Mouse (Mus musculus) left cerebral cortex, adult 2 months (tissue): ENCODE measurements around the gene Gtpbp1. TPM values are rescaled to one million over a fixed set of nuclear protein-coding genes. Genes with fewer than 3 reads are reported as not detected.

Source experiments
- DNase-seq, 2 experiments: peaks; one replicate each; pipeline ENCODE4 v3.0.0; 2021 to 2022; ENCODE audit warnings: low spot score in 2 of 2, mixed read lengths in 1 of 2; ENCODE audit errors: extremely low spot score in 1 of 2
- H3K27ac ChIP-seq: fragments of 200-600 bp; 2 replicates; pipeline ENCODE4 v1.8.1; 2022
- H3K4me3 ChIP-seq: fragments of 200-600 bp; 2 replicates; pipeline ENCODE4 v1.8.1; 2022
- CTCF ChIP-seq: fragments of 200-600 bp; IDR thresholded peaks from 2 replicates; pipeline ENCODE4 v1.8.1; 2022; ENCODE audit warnings: antibody characterized with exemption, mild to moderate bottlenecking, moderate library complexity
- intact Hi-C: fragments of 180-260 bp; cut with DNase I; formaldehyde crosslinking; loops from one replicate; pipeline ENCODE4 v1.15.1; 2025
- long read RNA-seq, 2 experiments: library from polyadenylated mRNA; stranded (forward); transcript quantifications; one replicate each; pipeline ENCODE4 v2.0.0; 2021; ENCODE audit warnings: borderline mapping rate in 2 of 2
- total RNA-seq, 2 experiments: library from RNA; stranded (reverse); gene quantifications; 2 replicates each; pipeline ENCODE4 v1.2.3; 2021

Gene Gtpbp1
- 10 to 100 TPM; 54.2 to 58.0 TPM for total RNA-seq
- long read RNA-seq, experiment 1, transcript Gtpbp1-201 (12 exons, 3,449 nt): major isoform, 27 of 46 reads
- long read RNA-seq, experiment 1, partial matches to known transcripts: 8 of 46 reads
- long read RNA-seq, experiment 1, other reads (novel, unspliced or antisense): 10 of 46 reads
- long read RNA-seq, experiment 2, transcript Gtpbp1-201 (12 exons, 3,449 nt): major isoform, 17 of 27 reads
- long read RNA-seq, experiment 2, partial matches to known transcripts: 8 of 27 reads
- long read RNA-seq, experiment 2, other reads (novel, unspliced or antisense): 2 of 27 reads

DNA sequence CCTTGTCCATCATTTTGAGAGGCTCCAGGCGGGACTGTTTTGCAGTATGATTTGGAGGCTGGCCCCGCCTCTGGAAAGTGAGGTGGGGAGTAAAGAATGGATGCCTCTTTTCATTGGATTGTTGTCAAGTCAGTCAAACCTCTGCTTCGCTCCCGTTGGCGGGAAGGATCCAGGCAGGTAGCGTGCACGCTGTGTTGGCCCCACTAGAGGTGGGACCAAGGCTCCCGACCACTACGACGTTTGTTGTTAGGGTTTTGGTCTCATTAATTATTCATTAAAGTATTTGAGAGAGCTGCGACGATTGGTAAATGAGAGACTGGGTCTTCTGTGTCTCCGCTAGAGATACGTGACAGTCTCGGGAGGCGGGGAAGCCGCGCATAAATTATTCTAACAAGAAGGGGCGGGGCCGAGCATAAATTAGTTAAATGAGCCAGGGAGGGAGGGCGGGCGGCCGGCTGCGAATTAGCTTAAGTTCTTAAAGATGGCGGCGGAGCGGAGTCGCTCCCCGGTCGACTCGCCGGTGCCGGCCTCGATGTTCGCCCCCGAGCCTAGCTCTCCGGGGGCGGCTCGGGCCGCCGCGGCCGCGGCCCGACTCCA lies at the start of gene Gtpbp1:
Gene Gtpbp1, plus strand, starts transcription at position 420 of the 597 bp plus-strand sequence.
- no peak for TF ChIP-seq CTCF
- intact Hi-C loops: no loop called here

DNA sequence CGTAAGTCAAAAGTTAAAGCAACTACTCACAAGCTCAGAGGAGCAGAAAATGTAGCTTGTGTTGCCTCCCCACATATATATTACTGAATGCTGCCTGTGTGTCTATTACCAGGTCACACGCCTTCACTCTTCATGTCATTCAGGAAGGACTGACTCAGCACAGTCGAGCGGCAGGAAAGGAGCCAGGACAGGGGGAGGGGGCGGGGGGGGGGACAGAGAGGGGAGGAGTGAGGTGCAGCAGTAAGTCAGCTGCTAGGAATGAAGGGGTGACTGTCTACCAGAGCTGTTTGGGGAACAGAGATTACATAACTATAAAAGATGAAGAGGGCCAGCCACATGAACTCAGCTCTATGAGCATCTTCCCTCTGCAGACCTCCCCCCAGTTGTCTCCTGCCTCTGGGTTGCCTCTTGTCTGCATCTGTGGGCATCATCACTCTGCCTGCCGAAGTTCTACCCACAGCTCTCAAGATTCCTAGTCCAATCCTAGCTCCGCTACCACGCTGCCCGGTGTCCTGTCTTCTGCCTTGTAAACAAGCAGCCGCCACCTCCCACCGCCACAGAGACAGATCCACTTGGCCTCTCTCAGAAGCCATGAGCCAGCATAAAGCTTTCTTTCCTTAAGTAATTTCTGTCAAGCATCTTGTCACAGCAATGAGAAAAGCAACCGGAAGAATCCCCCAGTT lies 49.4 kb upstream of the Gtpbp1 start:
- TF ChIP-seq CTCF: no peak
- intact Hi-C loops: no loop called here
- DNase-seq: peak in 1 of 2 experiments; percentile 33
- peak overlapping the region; percentile 16; the same call in 1 of the 2 replicates for H3K27ac ChIP-seq
- H3K4me3 ChIP-seq: no peak overlapping the region

More for the DNA sequence above, at the start of gene Gtpbp1:
- DNase-seq: peak; percentile 93 to 97
- H3K27ac ChIP-seq: peak within 1 kb of the TSS; percentile 87
- H3K4me3 ChIP-seq: peak within 1 kb of the TSS; percentile 97

DNA sequence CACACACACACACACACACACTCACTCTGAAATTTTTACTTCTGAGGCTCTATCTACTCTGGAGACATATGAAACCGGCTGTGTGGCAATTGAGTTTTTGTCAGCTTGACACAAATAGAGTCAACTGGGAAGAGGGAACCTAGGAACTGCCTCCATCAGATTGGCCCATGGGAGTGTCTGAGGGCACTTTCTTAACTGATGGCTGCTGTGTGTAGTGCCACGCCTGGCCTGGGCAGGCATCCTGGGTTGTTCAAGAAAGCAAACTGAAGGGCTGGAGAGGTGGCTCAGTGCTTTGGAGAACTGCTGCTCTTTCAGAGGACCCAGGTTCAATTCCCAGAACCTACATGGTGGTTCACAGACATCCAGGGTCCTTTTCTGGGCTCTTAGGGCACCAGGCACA lies 45.2 kb upstream of the Gtpbp1 start:
- TF ChIP-seq CTCF: no peak
- H3K27ac ChIP-seq: no peak overlapping the region
- H3K4me3 ChIP-seq: no peak overlapping the region
- intact Hi-C loops: no loop called here
- no peak for DNase-seq

DNA sequence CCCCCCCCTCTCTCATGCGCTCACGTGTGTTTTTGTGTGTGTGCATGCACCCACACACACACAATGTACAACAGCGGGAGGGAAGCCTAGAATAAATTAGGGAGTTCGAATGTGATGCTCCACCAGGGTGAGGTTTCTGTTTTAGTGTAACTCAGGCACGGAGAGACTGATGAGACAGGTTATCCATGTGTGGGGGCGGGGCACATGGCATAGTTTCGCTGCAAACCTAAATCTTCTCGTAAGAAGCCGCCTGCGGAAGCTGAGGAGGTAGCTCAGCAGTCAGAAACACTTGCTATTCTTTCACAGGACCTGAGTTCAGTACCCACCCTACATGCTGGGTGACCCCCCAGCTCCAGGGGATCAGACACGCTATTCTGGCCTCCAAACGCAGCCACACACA lies 42.5 kb upstream of the Gtpbp1 start:
- Histone ChIP-seq H3K27ac (no peak overlapping the region), H3K4me3 (no peak overlapping the region)
- DNase-seq: peak in 1 of 2 experiments; percentile 36
- TF ChIP-seq CTCF: no peak
- intact Hi-C loops: no loop called here

DNA sequence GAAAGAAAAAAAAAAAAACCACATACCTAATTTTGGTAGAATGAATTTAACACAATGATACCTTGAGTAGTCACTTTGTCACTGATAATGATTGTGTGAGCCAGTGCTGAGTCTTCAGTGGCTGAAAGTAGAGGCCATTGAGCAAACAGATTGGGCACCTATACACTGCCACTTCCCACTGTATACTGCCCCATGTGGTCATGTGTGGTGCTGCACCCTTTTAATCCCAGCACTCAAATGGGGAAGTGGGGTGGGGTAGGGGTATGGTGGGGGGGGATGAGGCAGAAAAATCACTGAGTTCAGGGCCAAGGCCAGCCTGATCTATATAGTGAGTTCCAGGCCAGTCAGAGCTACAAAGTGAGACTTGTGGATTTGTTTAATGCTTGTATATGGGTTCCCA lies 40.1 kb upstream of the Gtpbp1 start:
- Histone ChIP-seq H3K4me3 (no peak overlapping the region), H3K27ac (no peak overlapping the region)
- peak; percentile 69 for TF ChIP-seq CTCF
- intact Hi-C loops: loop anchor here (10.0 kb wide), 1 partner anchor 426 kb away; the partner anchor contains the start of genes Gm49486 and Pick1
- DNase-seq: no peak

DNA sequence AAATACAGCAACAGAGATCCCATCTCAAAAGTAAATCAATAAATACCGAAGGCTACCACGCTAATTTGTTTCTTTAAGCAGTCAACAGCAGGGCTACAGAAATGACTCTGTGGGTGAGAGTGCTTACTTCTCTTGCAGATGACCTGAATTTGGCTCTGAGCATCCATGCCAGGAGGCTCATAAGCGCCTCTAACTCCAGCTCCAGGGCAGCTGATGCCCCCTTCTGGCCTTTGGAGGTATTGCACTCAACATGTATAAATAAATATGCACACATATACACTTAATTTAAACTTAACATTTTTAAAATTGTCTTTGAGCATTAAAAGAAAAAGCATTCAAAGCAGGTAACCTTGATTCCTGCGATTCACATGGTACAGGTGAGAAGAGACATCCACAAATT lies 39.2 kb upstream of the Gtpbp1 start:
- H3K27ac ChIP-seq: no peak overlapping the region
- H3K4me3 ChIP-seq: no peak overlapping the region
- no peak for DNase-seq
- intact Hi-C loops: loop anchor here (10.0 kb wide), 1 partner anchor 427 kb away; the partner anchor contains the start of genes Gm49486 and Pick1
- TF ChIP-seq CTCF: peak; percentile 55

DNA sequence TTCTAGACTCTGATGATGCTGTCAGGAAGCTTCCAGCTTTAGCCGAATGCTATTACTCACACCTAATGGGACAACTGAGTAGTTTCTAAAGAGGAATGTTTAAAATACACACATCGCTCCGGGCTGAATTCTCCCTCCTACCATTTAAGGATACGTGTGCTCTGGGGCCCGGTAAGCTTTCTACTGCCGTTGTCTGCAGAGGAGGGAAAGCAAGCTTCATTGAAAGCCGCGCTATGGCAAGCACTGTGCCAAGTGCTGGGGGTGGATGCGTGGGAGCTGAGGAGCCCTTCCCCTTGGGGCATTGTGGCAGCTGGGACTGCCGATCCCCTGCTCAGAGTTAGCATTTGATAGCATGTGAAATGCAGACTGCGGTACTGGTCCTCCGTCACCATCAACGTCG lies 34.2 kb upstream of the Gtpbp1 start:
- no peak for TF ChIP-seq CTCF
- peak; percentile 57 to 64 for DNase-seq
- intact Hi-C loops: loop anchor here (10.0 kb wide), 1 partner anchor 432 kb away; the partner anchor contains the start of genes Gm49486 and Pick1
- H3K27ac ChIP-seq: peak overlapping the region; percentile 47
- no peak overlapping the region for H3K4me3 ChIP-seq

DNA sequence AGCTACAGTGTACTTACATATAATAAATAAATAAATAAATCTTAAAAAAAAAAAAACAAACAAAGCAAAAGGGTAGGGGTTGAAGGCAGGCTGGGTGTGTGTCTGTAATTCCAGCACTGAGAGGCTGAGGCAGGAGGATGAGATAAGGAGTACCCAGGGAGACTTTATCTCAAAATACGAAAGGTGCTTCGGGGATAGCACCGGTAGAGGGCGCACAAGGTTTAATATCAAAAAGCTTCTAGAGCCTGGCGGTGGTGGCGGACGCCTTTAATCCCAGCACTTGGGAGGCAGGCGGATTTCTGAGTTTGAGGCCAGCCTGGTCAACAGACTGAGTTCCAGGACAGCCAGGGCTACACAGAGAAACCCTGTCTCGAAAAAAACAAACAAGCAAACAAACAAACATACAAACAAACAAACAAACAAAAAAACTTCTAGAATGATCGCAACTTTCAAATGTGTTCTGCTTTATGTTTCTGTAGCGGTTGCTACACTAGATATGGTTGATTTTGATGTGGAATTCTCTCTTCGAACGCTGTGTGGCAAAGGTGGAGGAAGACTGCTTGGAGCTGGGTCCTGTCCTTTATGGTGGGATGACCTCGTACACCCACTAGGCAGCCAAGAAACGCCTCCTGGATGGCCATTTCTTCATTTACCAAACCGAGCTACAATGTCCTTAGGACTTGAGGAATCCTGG lies 32.7 kb upstream of the Gtpbp1 start:
- Histone ChIP-seq H3K27ac (peak overlapping the region; percentile 99), H3K4me3 (peak overlapping the region; percentile 90)
- peak; percentile 71 for TF ChIP-seq CTCF
- intact Hi-C loops: loop anchor here (2.0 to 10.0 kb wide), 2 partner anchors 29 to 433 kb away; partner anchors contain the start of genes Gm49486, Josd1 and Pick1
- peak; percentile 81 to 85 for DNase-seq

DNA sequence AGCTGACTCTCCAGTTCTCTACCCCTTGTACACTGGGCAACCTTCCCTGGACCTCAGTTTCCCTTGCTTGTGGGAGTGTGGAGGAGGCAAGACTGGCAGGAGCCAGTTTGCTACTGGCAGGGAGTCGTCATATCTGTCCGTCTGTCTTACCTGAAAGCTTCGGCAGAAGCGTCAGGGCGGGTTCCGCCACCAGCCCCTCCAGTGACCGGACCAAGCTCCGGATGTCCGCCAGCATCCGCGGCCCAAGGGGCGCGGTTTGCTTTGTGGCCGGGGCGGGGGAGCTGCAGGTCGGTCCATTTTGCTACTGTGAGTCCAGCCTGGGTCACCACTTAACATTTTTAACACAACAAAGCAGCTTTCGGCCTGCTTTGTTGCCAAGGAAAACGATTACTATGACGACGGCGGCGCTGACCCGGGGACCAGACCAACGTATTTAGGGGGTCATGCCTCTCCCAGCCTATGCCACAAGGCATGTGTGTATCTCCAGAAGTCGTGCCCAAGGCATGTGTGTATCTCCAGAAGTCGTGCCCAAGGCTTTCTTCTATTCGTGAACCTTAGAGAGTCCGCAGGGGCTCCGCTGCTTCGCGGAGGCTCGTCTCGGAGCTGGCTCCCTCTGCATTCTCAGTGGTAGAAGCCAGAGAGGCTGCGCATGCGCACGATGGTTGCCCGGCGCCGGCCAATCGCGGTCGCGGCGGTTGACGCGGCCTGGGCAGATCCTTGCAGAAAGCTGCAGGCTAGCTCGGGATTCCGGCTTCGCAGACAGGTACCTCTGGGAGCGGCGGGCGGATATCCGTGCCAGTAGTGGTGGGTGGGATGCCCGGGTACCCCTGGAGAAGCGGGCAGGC lies 31.9 kb upstream of the Gtpbp1 start, which contains the start of the genes Fam227a and Cby1:
Gene Fam227a, minus strand, starts transcription at position 426 of the 845 bp plus-strand sequence.
Gene Cby1, plus strand, starts transcription at position 669 of the 845 bp plus-strand sequence.
- peak within 1 kb of the TSS; percentile 90 for H3K4me3 ChIP-seq
- intact Hi-C loops: loop anchor here (2.0 to 10.0 kb wide), 2 partner anchors 28 to 434 kb away; partner anchors contain the start of genes Gm49486, Josd1 and Pick1
- DNase-seq: peak; percentile 96
- no peak for TF ChIP-seq CTCF
- peak within 1 kb of the TSS; percentile 99 for H3K27ac ChIP-seq

DNA sequence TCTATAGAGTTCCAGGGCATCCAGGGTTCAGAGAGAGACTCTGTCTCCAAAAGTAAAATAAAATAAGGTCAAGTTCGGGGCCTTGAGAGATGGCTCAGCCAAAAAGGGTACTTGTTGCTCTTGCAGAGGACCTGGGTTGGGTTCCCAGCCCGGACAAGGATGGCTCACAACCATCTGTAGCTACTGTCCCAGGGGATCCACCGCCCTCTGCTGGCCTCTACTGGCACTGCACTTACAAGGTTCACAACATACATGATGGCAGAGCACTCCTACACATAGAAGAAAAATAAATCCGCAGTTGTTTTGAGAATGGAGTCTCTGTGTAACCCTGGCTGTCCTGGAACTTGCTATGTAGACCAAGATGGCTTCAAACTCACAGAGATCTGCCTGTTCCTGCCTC lies 28.8 kb upstream of the Gtpbp1 start:
- intact Hi-C loops: no loop called here
- Histone ChIP-seq H3K4me3 (no peak overlapping the region), H3K27ac (no peak overlapping the region)
- peak; percentile 54 for TF ChIP-seq CTCF
- no peak for DNase-seq
